Mouse (Mus musculus): Measurements from ENCODE around the gene Ubr2. TPM values are rescaled to one million over a fixed set of nuclear protein-coding genes. Genes with fewer than 3 reads are reported as not detected.

Ubr2 gene
- total RNA-seq (2015; ENCODE audit: low replicate concordance) (27.8 and 73.8 TPM in 2 replicates), total RNA-seq (2017; ENCODE audit: low replicate concordance) (43.5 and 52.1 TPM in 2 replicates)

DNA sequence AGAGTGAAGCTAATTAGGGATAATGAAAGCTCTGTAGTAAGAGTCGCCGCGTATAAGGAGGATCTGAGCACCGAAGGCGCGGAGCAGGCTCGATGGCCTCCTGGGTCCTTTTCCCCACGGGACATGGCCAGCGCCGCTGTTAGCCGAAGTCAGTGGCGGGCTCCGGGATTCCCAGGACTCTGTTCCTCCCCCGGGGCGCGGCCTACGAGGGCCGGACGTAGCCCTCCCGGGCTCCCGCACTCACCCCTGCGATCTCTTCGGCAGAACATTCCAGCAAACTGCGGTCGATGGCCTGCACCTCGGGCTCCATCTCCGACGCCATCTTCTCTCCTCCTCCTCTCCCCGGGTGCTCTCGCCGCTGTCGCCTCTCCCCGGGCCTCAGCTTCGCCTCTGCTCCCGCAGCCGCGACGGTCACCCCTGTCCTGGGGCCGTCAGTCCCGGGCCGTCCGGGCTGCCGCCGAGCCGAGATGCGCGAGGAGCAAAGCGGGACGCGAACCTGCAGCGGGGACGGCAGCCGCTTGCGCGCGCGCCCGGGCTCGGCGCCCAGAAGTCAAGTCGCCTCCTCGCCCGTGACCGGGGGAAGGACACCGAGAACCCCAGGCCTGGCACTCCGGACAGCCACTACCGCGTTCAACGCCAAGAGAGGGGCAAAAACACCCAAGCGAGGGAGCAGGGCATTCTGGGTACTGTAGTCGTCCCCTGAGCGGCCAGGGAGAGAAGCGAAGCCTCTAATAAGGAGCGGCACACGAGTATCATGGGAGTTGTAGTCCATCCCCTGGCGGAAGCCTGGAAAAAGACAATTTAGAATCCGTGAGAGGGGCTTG, at the start of gene Ubr2:
Ubr2 (minus strand) TSS at position 659 of the 824 bp plus-strand sequence.
- peak; percentile 95 for ATAC-seq (replicated peaks; ENCODE audit: low FRiP score, poor library complexity, severe bottlenecking)

DNA sequence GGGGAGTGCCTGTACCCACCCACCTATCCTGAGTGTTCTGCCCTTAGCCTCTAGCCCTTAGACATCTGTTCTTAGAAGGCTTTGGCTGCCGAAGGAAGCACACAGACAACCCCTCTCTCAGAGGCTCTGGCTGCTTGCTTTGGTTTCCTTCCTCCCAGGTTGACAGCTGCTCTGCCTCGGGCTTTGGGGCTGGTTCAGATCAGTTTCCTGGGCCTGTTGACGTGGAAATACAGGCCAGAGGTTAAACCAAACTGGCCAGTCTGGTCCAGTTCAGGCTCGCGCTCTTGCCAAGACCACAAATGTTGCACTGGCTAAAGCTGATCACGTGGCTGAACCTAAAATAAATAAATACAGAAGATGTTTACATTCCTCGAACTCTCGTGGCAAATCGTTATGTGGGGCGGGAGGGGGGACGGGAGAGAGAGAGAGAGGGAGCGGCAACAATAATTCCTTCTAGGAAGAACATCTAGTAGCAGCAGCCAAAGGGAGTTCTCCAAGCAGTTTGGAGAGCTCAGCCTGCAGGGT, 49.5 kb upstream of the Ubr2 start:
- no peak for ATAC-seq (replicated peaks; ENCODE audit: low FRiP score, poor library complexity, severe bottlenecking)

DNA sequence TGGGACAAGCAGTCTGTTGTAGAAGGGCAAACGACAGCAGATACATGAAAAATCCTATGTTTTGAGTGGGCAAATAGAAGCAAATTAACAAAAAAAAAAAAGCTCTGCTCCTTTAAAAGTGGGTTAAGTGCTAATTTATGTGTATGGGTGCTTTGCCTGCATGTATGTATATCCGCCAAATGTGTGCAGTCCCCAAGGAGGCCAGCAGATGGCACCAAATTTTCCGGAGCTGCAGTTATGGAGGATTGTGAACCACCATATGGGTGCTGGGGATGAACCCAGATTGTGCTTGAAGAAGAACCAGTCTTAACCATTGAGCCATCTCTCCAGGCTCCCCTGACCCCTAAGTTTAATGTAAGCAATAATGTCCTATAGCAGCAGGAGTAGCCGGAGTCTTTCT, 47.6 kb upstream of the Ubr2 start:
- no peak for ATAC-seq (replicated peaks; ENCODE audit: low FRiP score, poor library complexity, severe bottlenecking)

DNA sequence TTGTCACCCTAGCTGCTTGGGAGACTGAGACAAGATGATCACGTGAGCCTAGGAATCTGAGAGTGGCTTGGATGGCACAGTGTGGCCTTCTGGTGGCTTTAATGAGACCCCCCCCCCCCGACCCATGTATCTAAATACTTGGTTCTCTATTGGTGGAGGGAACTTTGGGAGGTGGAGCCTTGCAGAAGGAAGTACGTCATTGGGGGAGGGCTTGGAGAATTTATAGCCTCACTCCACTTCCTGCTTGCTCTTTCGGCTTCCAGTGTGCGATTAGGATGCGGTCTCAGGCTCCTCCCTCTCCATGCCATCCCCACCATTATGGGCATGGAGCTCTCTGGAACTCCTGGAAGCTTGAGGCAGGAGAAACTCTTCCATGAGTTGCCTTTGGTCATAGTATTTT, 46.1 kb upstream of the Ubr2 start:
- no peak for ATAC-seq (replicated peaks; ENCODE audit: low FRiP score, poor library complexity, severe bottlenecking)

DNA sequence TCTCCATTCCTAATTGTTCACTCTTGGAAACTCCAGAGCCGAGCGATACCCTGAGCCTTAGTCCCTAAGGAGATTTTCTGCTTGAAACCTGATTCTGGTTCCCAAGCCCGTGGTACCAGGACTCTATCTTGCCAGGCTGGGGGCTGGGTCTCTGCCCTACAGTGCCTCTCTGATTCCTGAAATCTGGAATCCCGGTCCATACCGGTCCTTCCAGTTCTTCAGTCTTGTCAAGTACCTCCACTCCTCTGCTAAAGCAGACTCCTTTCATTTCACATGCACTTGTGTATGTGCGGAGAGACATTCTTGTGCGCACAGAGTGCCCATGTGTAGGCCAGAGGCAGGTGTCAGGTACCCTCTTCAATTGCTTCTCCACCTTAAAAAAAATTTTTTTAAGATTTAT, 44.8 kb upstream of the Ubr2 start:
- ATAC-seq (replicated peaks; ENCODE audit: low FRiP score, poor library complexity, severe bottlenecking), result no peak

DNA sequence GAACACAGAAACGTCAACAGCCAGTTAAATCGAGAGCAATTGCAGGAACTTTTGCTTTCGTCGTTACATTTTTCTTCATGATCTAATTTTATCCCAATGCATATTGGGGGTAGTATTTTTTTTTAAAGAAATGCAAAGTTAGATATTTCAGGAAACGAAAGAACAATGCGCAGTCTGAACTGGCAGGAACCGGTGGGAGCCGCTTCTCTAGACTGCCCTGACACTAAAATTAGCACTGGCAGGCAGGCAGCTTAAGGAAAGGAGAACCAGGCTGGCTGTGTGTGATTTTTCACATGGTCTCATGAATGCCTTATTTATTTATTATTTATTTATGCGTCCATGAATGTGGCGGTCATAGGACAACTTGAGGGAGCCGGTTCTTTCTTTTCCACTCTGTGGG, 44.3 kb upstream of the Ubr2 start:
- ATAC-seq (replicated peaks; ENCODE audit: low FRiP score, poor library complexity, severe bottlenecking), result no peak

DNA sequence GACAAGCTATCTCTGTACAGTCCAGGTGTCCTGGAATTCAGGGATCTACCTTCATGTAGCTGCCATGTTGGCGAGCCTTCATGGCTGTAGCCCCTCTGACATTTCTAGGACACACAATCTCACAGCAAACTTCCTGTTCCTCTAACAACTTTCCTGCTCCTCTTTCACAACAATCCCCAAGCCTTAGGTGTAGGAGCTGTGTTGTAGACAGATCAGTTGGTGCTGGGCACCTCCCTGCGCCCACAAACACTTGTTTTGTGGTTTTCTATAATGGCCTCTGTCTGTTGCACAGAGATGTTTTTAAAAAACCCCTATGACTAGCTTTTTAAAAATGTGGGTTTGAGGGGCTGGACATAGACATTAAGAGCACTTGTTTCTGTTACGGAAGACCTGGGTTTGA, 40.3 kb upstream of the Ubr2 start:
- no peak for ATAC-seq (replicated peaks; ENCODE audit: low FRiP score, poor library complexity, severe bottlenecking)

DNA sequence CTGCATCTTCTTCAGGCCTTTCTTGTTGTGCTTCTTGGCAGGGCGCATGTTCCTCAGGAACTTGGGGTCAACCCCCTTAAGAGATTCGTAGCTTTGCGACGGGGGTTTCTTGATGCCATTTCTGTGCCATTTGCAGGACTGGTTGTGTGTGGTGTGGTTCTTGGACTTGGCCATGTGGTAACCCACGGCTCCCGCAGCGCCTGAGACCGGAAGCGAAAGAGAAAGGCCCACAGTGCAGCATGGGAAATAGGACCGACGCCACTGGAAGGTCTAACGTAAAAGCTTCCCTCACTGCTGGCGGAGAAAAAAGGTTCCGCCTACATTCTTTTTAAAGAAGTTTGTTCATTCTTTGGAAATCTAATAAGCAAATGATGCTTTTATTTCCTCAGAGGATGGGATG, 32.5 kb upstream of the Ubr2 start:
- ATAC-seq (replicated peaks; ENCODE audit: low FRiP score, poor library complexity, severe bottlenecking), result no peak

DNA sequence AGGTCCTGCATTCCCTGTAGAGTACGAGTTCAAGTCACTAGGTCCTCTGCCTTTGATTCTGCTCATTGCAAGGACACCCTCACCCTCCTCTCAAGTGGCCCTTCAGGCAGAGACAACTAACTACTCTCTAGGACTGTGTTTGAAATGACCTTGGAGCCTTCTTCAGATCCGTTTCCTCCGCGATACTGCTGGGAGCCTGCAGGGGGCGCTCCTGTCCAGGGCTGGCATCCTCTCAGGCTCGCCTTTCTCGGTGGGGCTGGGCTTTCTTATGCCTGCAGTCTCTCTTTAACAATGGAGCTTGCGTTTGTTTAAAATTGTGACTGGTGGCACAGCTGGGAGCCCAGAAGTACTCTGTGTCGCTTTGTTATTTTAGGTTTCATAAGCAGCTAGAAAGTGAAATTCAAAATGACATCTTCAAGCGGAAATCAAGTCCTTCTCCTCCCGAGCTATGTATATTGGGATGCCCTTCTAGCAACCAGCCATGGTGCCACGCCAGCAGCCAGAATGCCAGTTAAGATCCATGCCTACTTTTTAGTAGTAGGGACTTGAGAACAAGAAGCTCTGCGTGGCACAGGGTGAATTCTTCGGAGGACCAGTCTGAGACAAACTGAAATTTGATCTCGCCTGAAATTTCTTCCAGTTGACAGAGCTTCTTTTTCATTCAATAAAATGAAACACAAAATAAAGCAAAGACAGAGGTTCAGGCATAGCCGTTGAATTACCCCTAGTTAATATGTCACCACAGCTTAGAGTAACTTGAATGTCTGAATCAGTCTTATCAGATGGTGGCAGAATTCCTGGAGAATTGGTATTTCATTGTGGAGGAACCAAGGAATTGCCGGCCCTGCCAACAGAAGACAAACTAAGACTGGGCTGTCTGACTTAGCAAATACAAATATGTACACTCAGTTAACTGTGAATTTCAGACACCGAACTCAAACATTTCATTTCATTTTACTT, 28.8 kb upstream of the Ubr2 start:
- ATAC-seq (replicated peaks; ENCODE audit: low FRiP score, poor library complexity, severe bottlenecking), result peak; percentile 68; the same call in 1 of the 2 replicates

DNA sequence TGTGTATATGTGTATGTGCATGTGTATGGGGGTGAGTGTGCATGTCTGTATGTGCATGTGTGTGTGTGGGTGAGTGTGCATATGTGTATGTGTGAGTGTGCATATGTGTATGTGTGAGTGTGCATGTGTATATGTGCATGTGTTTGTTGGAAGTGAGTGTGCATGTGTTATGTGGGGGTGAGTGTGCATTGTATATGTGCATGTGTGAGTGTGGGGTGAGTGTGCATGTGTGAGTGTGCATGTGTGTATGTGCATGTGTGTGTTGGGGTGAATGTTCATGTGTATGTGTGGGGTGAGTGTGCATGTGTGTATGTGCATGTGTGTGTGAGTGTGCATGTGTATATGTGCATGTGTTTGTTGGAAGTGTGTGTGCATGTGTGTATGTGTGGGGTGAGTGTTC, 24.2 kb upstream of the Ubr2 start:
- no peak for ATAC-seq (replicated peaks; ENCODE audit: low FRiP score, poor library complexity, severe bottlenecking)

DNA sequence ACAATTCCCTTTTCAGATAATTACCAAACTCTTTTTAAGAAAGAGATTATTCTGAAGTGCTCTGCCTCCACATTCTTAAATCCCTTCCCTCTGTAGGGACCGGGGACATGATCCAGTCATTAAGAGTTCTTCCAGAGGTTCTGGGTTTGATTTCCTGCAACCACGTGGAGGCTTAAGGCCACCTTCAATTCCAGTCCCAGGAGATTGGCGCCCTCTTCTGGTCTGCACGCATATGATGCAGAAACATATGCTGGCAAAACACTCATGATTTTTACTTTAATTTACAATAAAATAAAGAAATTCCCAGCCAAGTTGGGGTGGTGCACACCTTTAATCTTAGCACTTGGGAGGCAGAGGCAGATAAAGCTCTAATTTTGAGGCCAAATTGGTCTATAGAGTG, 23.3 kb upstream of the Ubr2 start:
- ATAC-seq (replicated peaks; ENCODE audit: low FRiP score, poor library complexity, severe bottlenecking), result no peak

DNA sequence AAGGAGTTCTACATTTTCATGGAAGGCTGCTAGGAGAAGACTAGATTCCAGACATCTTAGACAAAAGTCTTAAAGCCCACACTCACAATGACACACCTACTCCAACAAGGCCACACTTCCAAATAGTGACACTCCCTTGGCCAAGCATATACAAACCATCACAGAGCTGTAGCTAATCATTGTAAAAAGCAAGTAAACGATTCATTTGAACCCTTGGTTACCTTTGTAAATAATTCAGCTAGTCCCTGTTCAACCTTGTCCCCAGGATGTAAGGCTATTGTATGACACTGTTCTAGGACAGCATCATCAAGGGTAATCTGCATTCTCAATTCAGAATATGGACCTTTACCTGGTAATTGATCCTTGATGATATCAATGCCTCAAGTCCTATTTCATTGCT, 14.4 kb upstream of the Ubr2 start:
- no peak for ATAC-seq (replicated peaks; ENCODE audit: low FRiP score, poor library complexity, severe bottlenecking)

DNA sequence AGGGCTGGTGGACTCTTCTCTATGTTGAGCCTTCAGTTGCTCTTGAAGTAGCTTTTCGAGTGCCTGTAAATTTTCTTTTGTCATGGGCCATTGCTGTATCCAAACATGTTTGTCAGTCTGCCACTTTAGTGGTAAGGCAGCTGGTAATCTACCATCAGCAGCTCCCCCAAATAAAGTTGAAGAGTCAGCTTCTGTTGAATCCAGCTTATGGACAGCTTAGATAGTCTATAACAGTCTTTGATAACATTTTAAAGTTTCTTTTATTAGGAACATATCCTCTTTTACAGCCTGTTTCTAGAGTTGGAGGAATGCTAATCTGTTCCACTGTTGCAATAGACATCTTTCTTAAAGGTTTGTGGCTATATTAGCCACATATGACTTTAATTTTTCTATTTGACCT, 13.0 kb upstream of the Ubr2 start:
- no peak for ATAC-seq (replicated peaks; ENCODE audit: low FRiP score, poor library complexity, severe bottlenecking)

DNA sequence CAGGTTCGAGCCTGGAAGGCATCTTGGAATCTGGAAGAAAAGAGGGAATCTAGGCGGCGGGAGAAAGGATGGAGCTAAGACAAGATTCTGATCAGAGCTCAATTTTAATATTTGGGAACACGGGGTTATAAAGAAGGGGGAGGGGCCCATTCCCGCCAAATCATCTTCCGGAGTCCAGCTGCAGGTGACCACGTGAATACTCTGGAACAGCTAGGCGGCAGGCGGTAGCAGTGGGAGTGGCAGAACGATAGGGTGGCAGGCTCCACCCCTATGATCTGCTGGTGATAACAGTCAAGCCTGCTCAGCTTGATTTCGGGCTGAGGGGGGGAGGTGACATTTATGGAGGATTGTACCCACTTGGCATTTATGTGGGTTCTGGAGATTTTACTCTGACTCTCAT, 2.5 kb upstream of the Ubr2 start:
- ATAC-seq (replicated peaks; ENCODE audit: low FRiP score, poor library complexity, severe bottlenecking), result no peak

DNA sequence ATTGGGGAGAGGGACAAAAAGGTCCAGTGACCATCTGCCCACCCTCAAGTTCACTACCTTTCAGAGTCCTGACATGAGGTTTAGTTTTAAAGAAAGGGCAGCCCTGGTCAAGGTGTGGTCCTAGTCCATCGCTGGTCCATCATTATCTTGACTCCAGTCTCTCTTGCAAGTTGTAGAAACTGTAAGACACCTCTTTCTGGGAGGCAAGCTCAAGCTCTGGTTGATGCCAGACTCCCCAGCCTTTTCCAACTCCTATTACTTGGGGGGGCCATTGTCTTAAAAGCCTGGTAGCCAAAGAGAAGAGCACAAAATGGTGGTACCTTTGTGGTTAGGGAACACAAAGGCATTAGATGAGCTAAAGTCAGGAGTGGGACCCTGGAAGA, 1.3 kb upstream of the Ubr2 start:
- ATAC-seq (replicated peaks; ENCODE audit: low FRiP score, poor library complexity, severe bottlenecking), result no peak

DNA sequence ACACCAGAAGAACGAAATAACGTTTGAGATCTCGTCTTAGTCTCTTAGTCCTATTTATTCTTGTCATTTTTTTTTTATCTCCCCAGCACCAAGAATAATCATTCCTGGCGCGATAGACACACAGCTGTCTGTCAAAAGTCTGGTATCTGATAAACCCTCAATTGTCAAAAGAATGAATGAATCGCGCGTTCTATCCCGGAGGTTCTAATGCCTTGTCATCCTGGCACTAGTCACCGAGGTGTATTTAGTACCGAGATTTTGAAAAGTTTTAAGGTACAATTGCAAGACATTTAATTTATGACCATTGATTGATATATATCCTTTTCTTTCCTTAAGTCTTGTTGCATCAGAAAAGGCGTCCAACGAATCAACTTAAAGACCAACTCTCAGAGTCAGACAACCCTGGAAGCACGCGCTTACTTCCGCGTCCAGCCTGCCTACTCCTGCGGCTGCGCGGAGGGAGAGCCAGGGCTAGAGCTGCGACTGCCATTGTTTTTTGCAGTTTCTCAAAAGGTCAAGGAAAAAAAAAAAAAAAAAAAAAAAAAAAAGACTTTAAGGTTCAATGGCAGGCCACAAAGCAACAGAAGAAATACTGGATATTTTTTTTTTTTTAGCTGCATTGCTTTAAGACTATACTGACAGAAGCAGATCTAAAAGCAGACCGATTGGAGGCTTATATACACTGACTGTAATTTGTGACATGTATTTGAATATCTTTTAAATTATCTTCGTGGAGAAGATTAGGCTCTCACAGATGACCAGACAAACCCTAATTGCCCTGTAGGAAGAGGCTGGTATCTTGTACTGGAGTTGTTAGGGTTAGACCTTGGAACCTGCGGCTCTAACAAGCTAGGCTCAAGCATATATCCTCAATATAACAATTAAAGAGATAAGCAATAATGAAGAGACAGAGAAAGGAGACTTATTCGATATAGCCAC, 635 bp upstream of the Ubr2 start:
- peak; percentile 51 for ATAC-seq (replicated peaks; ENCODE audit: low FRiP score, poor library complexity, severe bottlenecking)

DNA sequence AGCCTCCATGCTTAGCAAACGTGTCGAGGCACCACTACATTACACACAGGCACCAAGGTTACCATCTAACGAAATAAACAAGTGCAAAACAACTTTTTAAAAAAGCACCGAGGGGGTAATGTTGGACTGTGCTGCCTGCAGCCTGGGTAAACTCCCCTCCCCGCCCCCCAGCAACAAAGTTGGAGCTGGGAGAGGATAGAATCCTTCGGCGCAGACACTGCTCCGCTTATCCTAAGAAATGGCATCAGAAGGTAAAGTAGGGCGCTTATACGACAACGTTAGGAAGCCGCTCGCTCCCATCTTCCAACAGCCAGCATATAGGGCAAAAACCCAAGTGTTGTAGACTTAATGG, 834 bp downstream of the Ubr2 start:
- ATAC-seq (replicated peaks; ENCODE audit: low FRiP score, poor library complexity, severe bottlenecking), result peak; percentile 48

DNA sequence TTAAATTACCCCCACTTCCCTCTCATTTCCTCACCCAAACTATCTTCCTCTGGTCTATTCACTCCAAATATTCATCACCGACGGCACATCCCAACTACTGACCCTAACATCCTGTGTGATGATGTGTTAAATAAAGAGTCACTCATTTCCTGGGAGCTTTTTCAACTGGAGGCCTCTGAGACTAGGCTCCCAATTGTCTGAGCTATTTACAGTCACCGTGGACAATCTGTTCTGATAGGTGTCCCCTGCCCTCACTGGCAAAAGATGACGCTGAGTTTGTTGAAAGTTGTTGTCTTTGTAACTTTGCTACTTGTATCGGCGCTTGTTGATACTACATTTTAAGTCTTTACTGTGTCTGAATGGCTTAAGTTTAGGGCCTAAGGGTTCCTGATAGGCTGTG, 1.3 kb downstream of the Ubr2 start:
- 0 out of 2 replicates have a peak, but pooled peaks have one; percentile 15 for ATAC-seq (replicated peaks; ENCODE audit: low FRiP score, poor library complexity, severe bottlenecking)

DNA sequence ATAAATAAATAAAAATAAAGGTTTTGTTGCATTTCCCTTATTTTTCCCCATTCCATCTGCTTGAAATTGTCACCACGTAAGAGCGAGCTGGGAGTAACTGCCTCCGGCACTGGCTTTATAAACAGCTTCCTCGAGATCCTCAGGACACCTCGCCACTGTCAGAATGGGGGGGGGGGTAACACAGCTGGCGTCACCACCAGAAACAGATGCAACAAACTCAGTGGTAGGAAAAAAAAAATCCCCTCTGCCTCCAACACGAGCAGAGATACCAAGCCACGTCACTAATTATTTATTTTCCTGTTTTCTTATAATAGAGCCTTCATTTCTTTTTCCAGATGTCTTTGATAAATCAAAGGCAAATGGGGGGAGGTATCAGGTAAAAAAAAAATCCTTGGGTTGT, 1.9 kb downstream of the Ubr2 start:
- ATAC-seq (replicated peaks; ENCODE audit: low FRiP score, poor library complexity, severe bottlenecking), result no peak

DNA sequence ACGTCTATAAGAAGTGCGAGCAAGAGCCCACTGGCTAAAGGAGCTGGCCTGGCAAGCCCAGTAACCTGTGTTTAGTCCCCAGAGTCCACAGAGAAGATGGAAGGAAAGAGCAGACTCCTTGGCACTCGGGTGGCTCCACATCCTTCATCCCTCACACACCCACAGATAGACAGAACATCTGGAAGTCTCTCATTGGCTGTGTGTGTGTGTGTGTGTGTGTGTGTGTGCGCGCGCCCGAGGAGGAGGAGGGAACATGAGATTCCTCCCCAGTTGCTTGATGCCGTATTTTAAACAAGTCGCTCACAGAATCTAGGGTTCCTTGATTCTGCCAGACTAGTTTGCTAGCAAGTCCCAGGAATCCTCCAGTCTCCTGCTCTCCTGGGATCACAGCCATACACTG, 3.6 kb downstream of the Ubr2 start:
- ATAC-seq (replicated peaks; ENCODE audit: low FRiP score, poor library complexity, severe bottlenecking), result no peak
